Mouse (Mus musculus): ENCODE measurements around the gene Gorasp2. TPM values are rescaled to one million over a fixed set of nuclear protein-coding genes. Genes with fewer than 3 reads are reported as not detected.

The Gorasp2 gene
- total and polyA plus RNA-seq, 3 experiments, result 65.4 to 145 (median 77.4) TPM

- in situ Hi-C loops (cut with MboI; ENCODE audit: low pct_ligation_motif_present, low pct_unique_long_range_greater_than_20kb, low sequenced_read_pairs), result loop anchor here (25.0 kb wide), 2 partner anchors 111 to 336 kb away; no protein-coding TSS in a partner anchor
- TF ChIP-seq IRF4 (IDR thresholded peaks at IDR 0.05; ENCODE audit: low read depth, low read length), result no peak
- no peak for TF ChIP-seq SMC3 (IDR thresholded peaks at IDR 0.05; ENCODE audit: low read depth, low read length)
- no peak for TF ChIP-seq POLR2A (IDR thresholded peaks at IDR 0.05; ENCODE audit: low read depth, low read length)
- no peak for TF ChIP-seq NELFE (IDR thresholded peaks at IDR 0.05; ENCODE audit: low read depth, low read length)
- no peak for TF ChIP-seq MXI1 (IDR thresholded peaks at IDR 0.05; ENCODE audit: low read depth, low read length)
- no peak for TF ChIP-seq USF2 (conservative IDR thresholded peaks at IDR 0.05; ENCODE audit: low read depth, low read length)
- no peak for TF ChIP-seq CTCF (conservative IDR thresholded peaks at IDR 0.05 in 1 of 2, IDR thresholded peaks at IDR 0.05 in 1 of 2; ENCODE audit: low read depth in 2 of 2, low read length in 2 of 2)
- peaks cover 0 to 32% of the 10 kb centered on the region in 2 experiments for H3K36me3 ChIP-seq (replicated peaks in 1 of 2; ENCODE audit: control insufficient read depth in 1 of 2, insufficient read depth in 1 of 2, low read length in 1 of 2)
- H3K27me3 ChIP-seq (replicated peaks), result no peaks in the 10 kb centered on the region
- no peaks in the 10 kb centered on the region for H3K9me3 ChIP-seq (replicated peaks; ENCODE audit: low read length)
- no peak overlapping the region for H3K9ac ChIP-seq (ENCODE audit: insufficient read depth, low read depth)
- no peak overlapping the region for H3K4me3 ChIP-seq (replicated peaks in 1 of 3; ENCODE audit: low read depth in 2 of 3, low read length in 2 of 3, poor library complexity in 1 of 3)
- H3K79me2 ChIP-seq (replicated peaks; ENCODE audit: control insufficient read depth, extremely low read depth, insufficient read depth, poor library complexity, severe bottlenecking), result no peaks in the 10 kb centered on the region
- DNase-seq (ENCODE audit: extremely low read depth), result no peak
- peaks cover 2 to 14% of the 10 kb centered on the region in 2 experiments; a peak in 2 of 4 replicates for H3K4me1 ChIP-seq (ENCODE audit: control insufficient read depth in 1 of 2, insufficient read depth in 2 of 2)
- H3K4me2 ChIP-seq (ENCODE audit: insufficient read depth, low read depth, poor library complexity, severe bottlenecking), result no peak overlapping the region
- dilution Hi-C loops (cut with MboI; ENCODE audit: extremely low pct_ligation_motif_present, extremely low pct_unique_long_range_greater_than_20kb, low sequenced_read_pairs), result no loop called here
- H3K27ac ChIP-seq (ENCODE audit: insufficient read depth, low read depth), result no peak overlapping the region
Observed at GRCm38 (mm10) chr2:70701571-70701970, 40.2 kb downstream of the Gorasp2 start.

- peaks cover 2 to 14% of the 10 kb centered on the region in 2 experiments; a peak in 2 of 4 replicates for H3K4me1 ChIP-seq (ENCODE audit: control insufficient read depth in 1 of 2, insufficient read depth in 2 of 2)
- in situ Hi-C loops (cut with MboI; ENCODE audit: low pct_ligation_motif_present, low pct_unique_long_range_greater_than_20kb, low sequenced_read_pairs) (loop anchor here (25.0 kb wide), 2 partner anchors 110 to 335 kb away; no protein-coding TSS in a partner anchor), dilution Hi-C loops (cut with MboI; ENCODE audit: extremely low pct_ligation_motif_present, extremely low pct_unique_long_range_greater_than_20kb, low sequenced_read_pairs) (no loop called here)
- H3K4me2 ChIP-seq (ENCODE audit: insufficient read depth, low read depth, poor library complexity, severe bottlenecking), result no peak overlapping the region
- TF ChIP-seq JUN (IDR thresholded peaks at IDR 0.05; ENCODE audit: insufficient read depth, low read depth, low read length) (no peak), JUND (conservative IDR thresholded peaks at IDR 0.05; ENCODE audit: low read depth, low read length) (no peak), ELF1 (IDR thresholded peaks at IDR 0.05; ENCODE audit: low read depth, low read length) (no peak)
- no peak overlapping the region for H3K9ac ChIP-seq (ENCODE audit: insufficient read depth, low read depth)
- no peak for DNase-seq (ENCODE audit: extremely low read depth)
- H3K36me3 ChIP-seq (replicated peaks in 1 of 2; ENCODE audit: control insufficient read depth in 1 of 2, insufficient read depth in 1 of 2, low read length in 1 of 2), result peaks cover 0 to 33% of the 10 kb centered on the region in 2 experiments
- no peaks in the 10 kb centered on the region for H3K9me3 ChIP-seq (replicated peaks; ENCODE audit: low read length)
- no peak overlapping the region for H3K4me3 ChIP-seq (replicated peaks in 1 of 3; ENCODE audit: low read depth in 2 of 3, low read length in 2 of 3, poor library complexity in 1 of 3)
- no peak overlapping the region for H3K27ac ChIP-seq (ENCODE audit: insufficient read depth, low read depth)
- H3K79me2 ChIP-seq (replicated peaks; ENCODE audit: control insufficient read depth, extremely low read depth, insufficient read depth, poor library complexity, severe bottlenecking), result no peaks in the 10 kb centered on the region
- H3K27me3 ChIP-seq (replicated peaks), result no peaks in the 10 kb centered on the region
Observed at GRCm38 (mm10) chr2:70702403-70702802, 41.0 kb downstream of the Gorasp2 start.

- no peak overlapping the region for H3K27ac ChIP-seq (ENCODE audit: insufficient read depth, low read depth)
- no peak overlapping the region for H3K4me2 ChIP-seq (ENCODE audit: insufficient read depth, low read depth, poor library complexity, severe bottlenecking)
- H3K9me3 ChIP-seq (replicated peaks; ENCODE audit: low read length), result no peaks in the 10 kb centered on the region
- no peak overlapping the region for H3K4me3 ChIP-seq (replicated peaks in 1 of 3; ENCODE audit: low read depth in 2 of 3, low read length in 2 of 3, poor library complexity in 1 of 3)
- H3K9ac ChIP-seq (ENCODE audit: insufficient read depth, low read depth), result no peak overlapping the region
- TF ChIP-seq TBP (conservative IDR thresholded peaks at IDR 0.05; ENCODE audit: low read depth, low read length), result no peak
- no peak for TF ChIP-seq POLR2AphosphoS2 (IDR thresholded peaks at IDR 0.05; ENCODE audit: low read depth, low read length)
- TF ChIP-seq MYC (IDR thresholded peaks at IDR 0.05; ENCODE audit: low read depth, low read length), result no peak
- no peak for TF ChIP-seq MAFK (IDR thresholded peaks at IDR 0.05; ENCODE audit: insufficient replicate concordance, low read length)
- DNase-seq (ENCODE audit: extremely low read depth), result no peak
- peaks cover 25 to 54% of the 10 kb centered on the region in 2 experiments for H3K36me3 ChIP-seq (replicated peaks in 1 of 2; ENCODE audit: control insufficient read depth in 1 of 2, insufficient read depth in 1 of 2, low read length in 1 of 2)
- dilution Hi-C loops (cut with MboI; ENCODE audit: extremely low pct_ligation_motif_present, extremely low pct_unique_long_range_greater_than_20kb, low sequenced_read_pairs), result no loop called here
- H3K79me2 ChIP-seq (replicated peaks; ENCODE audit: control insufficient read depth, extremely low read depth, insufficient read depth, poor library complexity, severe bottlenecking), result no peaks in the 10 kb centered on the region
- in situ Hi-C loops (cut with MboI; ENCODE audit: low pct_ligation_motif_present, low pct_unique_long_range_greater_than_20kb, low sequenced_read_pairs), result loop anchor here (25.0 kb wide), 2 partner anchors 103 to 328 kb away; no protein-coding TSS in a partner anchor
- H3K4me1 ChIP-seq (ENCODE audit: control insufficient read depth in 1 of 2, insufficient read depth in 2 of 2), result peaks cover 6 to 18% of the 10 kb centered on the region in 2 experiments; a peak in 2 of 4 replicates
- no peaks in the 10 kb centered on the region for H3K27me3 ChIP-seq (replicated peaks)
Observed at GRCm38 (mm10) chr2:70708986-70709730, 47.8 kb downstream of the Gorasp2 start.
